Mouse (Mus musculus) MEL (cell line): ENCODE results near the gene Trp53tg5.

ENCODE experiments used
- CTCF ChIP-seq, 3 experiments: IDR thresholded peaks in 2 of 3; conservative IDR thresholded peaks in 1 of 3; 2 replicates each; pipeline ENCODE4 v1.5.1; 2011 to 2012; ENCODE audit warnings: low read length in 3 of 3, low read depth in 2 of 3, mild to moderate bottlenecking in 2 of 3, improper control_type of control experiment in 1 of 3, inconsistent platforms in 1 of 3, mixed read lengths in 1 of 3, moderate library complexity in 1 of 3; ENCODE audit not compliant: control insufficient read depth in 1 of 3, insufficient read depth in 1 of 3, poor library complexity in 1 of 3, severe bottlenecking in 1 of 3
- ELF1 ChIP-seq: IDR thresholded peaks from 2 replicates; pipeline ENCODE4 v1.6.1; 2014; ENCODE audit warnings: low read depth, mild to moderate bottlenecking, inconsistent platforms, low read length, improper control_type of control experiment, moderate library complexity
- EP300 ChIP-seq, 2 experiments: IDR thresholded peaks; 2 replicates each; pipeline ENCODE4 v1.6.1; 2011; ENCODE audit warnings: improper control_type of control experiment in 2 of 2, low read length in 2 of 2, low read depth in 1 of 2, mild to moderate bottlenecking in 1 of 2
- ETS1 ChIP-seq: IDR thresholded peaks from 2 replicates; pipeline ENCODE4 v1.6.1; 2012; ENCODE audit warnings: low read depth, mild to moderate bottlenecking, inconsistent platforms, low read length, improper control_type of control experiment, moderate library complexity
- HCFC1 ChIP-seq: IDR thresholded peaks from 2 replicates; pipeline ENCODE4 v1.6.1; 2012; ENCODE audit warnings: low read depth, mild to moderate bottlenecking, inconsistent platforms, low read length, improper control_type of control experiment, moderate library complexity
- KAT2A ChIP-seq: conservative IDR thresholded peaks from 2 replicates; pipeline ENCODE4 v1.6.1; 2012; ENCODE audit warnings: low read depth, low read length, improper control_type of control experiment, inconsistent platforms
- MYC ChIP-seq: IDR thresholded peaks from 2 replicates; pipeline ENCODE4 v1.6.1; 2011; ENCODE audit warnings: low read depth, mild to moderate bottlenecking, low read length, improper control_type of control experiment, moderate library complexity
- POLR2A ChIP-seq, 2 experiments: IDR thresholded peaks; 2 replicates each; pipeline ENCODE4 v1.6.1; 2011 to 2012; ENCODE audit warnings: low read length in 2 of 2, mild to moderate bottlenecking in 2 of 2, control low read depth in 1 of 2, improper control_type of control experiment in 1 of 2, low read depth in 1 of 2, moderate library complexity in 1 of 2; ENCODE audit not compliant: control insufficient read depth in 1 of 2, insufficient read depth in 1 of 2, poor library complexity in 1 of 2
- POLR2AphosphoS5 ChIP-seq: IDR thresholded peaks from 2 replicates; pipeline ENCODE4 v1.6.1; 2012; ENCODE audit warnings: low read depth, borderline replicate concordance, mild to moderate bottlenecking, inconsistent platforms, low read length, moderate library complexity, mixed read lengths
- TCF12 ChIP-seq: IDR thresholded peaks from 2 replicates; pipeline ENCODE4 v1.6.1; 2014; ENCODE audit warnings: low read depth, mild to moderate bottlenecking, inconsistent platforms, low read length, improper control_type of control experiment, moderate library complexity
- USF1 ChIP-seq: IDR thresholded peaks from 2 replicates; pipeline ENCODE4 v1.6.1; 2014; ENCODE audit warnings: low read depth, mild to moderate bottlenecking, inconsistent platforms, low read length, improper control_type of control experiment, moderate library complexity
- ZC3H11A ChIP-seq: IDR thresholded peaks from 2 replicates; pipeline ENCODE4 v1.6.1; 2012; ENCODE audit warnings: low read depth, mild to moderate bottlenecking, inconsistent platforms, low read length, improper control_type of control experiment
- ZNF384 ChIP-seq: IDR thresholded peaks from 2 replicates; pipeline ENCODE4 v1.6.1; 2012; ENCODE audit warnings: low read depth, mild to moderate bottlenecking, inconsistent platforms, low read length, improper control_type of control experiment

GRCm38 (mm10) chr2:164446086-164446469, 27.4 kb downstream of the Trp53tg5 start:
- no peak for TF ChIP-seq USF1
- TF ChIP-seq TCF12, result no peak
- TF ChIP-seq CTCF (IDR thresholded peaks at IDR 0.05 in 2 of 3, conservative IDR thresholded peaks at IDR 0.05 in 1 of 3; ENCODE audit: control insufficient read depth in 1 of 3, insufficient read depth in 1 of 3, low read depth in 2 of 3, low read length in 3 of 3, poor library complexity in 1 of 3, severe bottlenecking in 1 of 3), result no peak
- no peak for TF ChIP-seq POLR2A (IDR thresholded peaks at IDR 0.05; ENCODE audit: control insufficient read depth in 1 of 2, insufficient read depth in 1 of 2, low read depth in 1 of 2, low read length in 2 of 2, poor library complexity in 1 of 2)
- TF ChIP-seq ZNF384, result no peak
- TF ChIP-seq HCFC1, result no peak
- TF ChIP-seq POLR2AphosphoS5, result no peak
- TF ChIP-seq KAT2A, result no peak
- no peak for TF ChIP-seq MYC
- TF ChIP-seq ELF1, result no peak
- TF ChIP-seq ZC3H11A, result no peak
- TF ChIP-seq EP300 (IDR thresholded peaks at IDR 0.05; ENCODE audit: low read depth in 1 of 2, low read length in 2 of 2), result no peak
- TF ChIP-seq ETS1, result no peak
